Mouse (Mus musculus): ENCODE measurements around the gene Tas2r135.

- TF ChIP-seq CTCF (IDR thresholded peaks at IDR 0.05; ENCODE audit: low read depth, low read length) (no peak), POLR2A (IDR thresholded peaks at IDR 0.05; ENCODE audit: extremely low read depth, insufficient read depth, low read length) (no peak)
These were observed 44.9 kb upstream of the Tas2r135 start for GRCm38 (mm10) chr6:42360231-42360840.
